Mouse (Mus musculus) forebrain, embryonic 10.5 days (tissue): Measurements from ENCODE around the gene Mcrip2. TPM values are rescaled to one million over a fixed set of nuclear protein-coding genes. Genes with fewer than 3 reads are reported as not detected.

Experiments used
- DNase-seq: peaks from one replicate; pipeline ENCODE4 v3.0.0-alpha.2; 2017; ENCODE audit warnings: low spot score; ENCODE audit errors: extremely low spot score
- H3K27ac ChIP-seq: fragments of 300-500 bp; sonication (generic); 2 replicates; pipeline ENCODE4 v1.5.1; 2016; ENCODE audit warnings: mild to moderate bottlenecking
- H3K27me3 ChIP-seq: fragments of 300-500 bp; sonication (generic); 2 replicates; pipeline ENCODE4 v1.6.1; 2016; ENCODE audit warnings: mild to moderate bottlenecking; ENCODE audit not compliant: poor library complexity, severe bottlenecking
- H3K36me3 ChIP-seq: fragments of 300-500 bp; sonication (generic); replicated peaks from 2 replicates; pipeline ENCODE4 v1.6.1; 2016; ENCODE audit warnings: mild to moderate bottlenecking, moderate library complexity
- H3K4me1 ChIP-seq: fragments of 300-500 bp; sonication (generic); 2 replicates; pipeline ENCODE4 v1.6.1; 2016
- H3K4me3 ChIP-seq: fragments of 300-500 bp; sonication (generic); 2 replicates; pipeline ENCODE4 v1.5.1; 2016; ENCODE audit warnings: mild to moderate bottlenecking, moderate library complexity
- H3K9me3 ChIP-seq: fragments of 300-500 bp; sonication (generic); 2 replicates; pipeline ENCODE4 v1.6.1; 2016; ENCODE audit warnings: mild to moderate bottlenecking, moderate library complexity
- WGBS: fragments of 180-500 bp; shearing (Covaris S2); methylation state at CpG from one replicate; pipeline ENCODE4 v1.1.7; 2016; 5-methylcytosine and 5-hydroxymethylcytosine counted together
- polyA plus RNA-seq: library from polyadenylated mRNA; unstranded; fragments of >200 nt; fragmentation: Nextera tagmentation; extraction: Ambion mirVana; gene quantifications from 2 replicates; pipeline ENCODE4 v1.2.1, GENCODE M21; 2016

The Mcrip2 gene
- polyA plus RNA-seq: 20.0 and 21.9 TPM in 2 replicates

- WGBS: under 1% methylated on average over 24 of the region's 24 CpGs
These were observed at the start of gene Mcrip2 for GRCm38 (mm10) chr17:25868601-25869191. Gene Mcrip2 (minus strand): TSS chr17:25868764.

GRCm38 (mm10) chr17:25918037-25918750 is 49.6 kb upstream of the Mcrip2 start:
- Histone ChIP-seq H3K9me3 (no peaks in the 10 kb centered on the region), H3K4me3 (peak overlapping the region; percentile 98), H3K27ac (no peak overlapping the region), H3K36me3 (peaks cover 24% of the 10 kb centered on the region), H3K27me3 (no peaks in the 10 kb centered on the region), H3K4me1 (peaks cover 27% of the 10 kb centered on the region)
- WGBS: 91% methylated on average over 9 of the region's 9 CpGs
- DNase-seq: no peak

More at GRCm38 (mm10) chr17:25868601-25869191, at the start of gene Mcrip2:
- Histone ChIP-seq H3K27me3 (no peaks in the 10 kb centered on the region), H3K36me3 (peaks cover 5% of the 10 kb centered on the region; the same call in 1 of the 2 replicates), H3K4me1 (peaks cover 42% of the 10 kb centered on the region), H3K9me3 (no peaks in the 10 kb centered on the region), H3K4me3 (peak within 1 kb of the TSS; percentile 90), H3K27ac (peak within 1 kb of the TSS; percentile 82)
- peak; percentile 79 for DNase-seq

GRCm38 (mm10) chr17:25916931-25917647 is 48.5 kb upstream of the Mcrip2 start:
- H3K36me3 ChIP-seq: peaks cover 26% of the 10 kb centered on the region
- H3K27me3 ChIP-seq: no peaks in the 10 kb centered on the region
- H3K4me1 ChIP-seq: peaks cover 27% of the 10 kb centered on the region
- no peak for DNase-seq
- H3K4me3 ChIP-seq: no peak overlapping the region
- H3K9me3 ChIP-seq: no peaks in the 10 kb centered on the region
- H3K27ac ChIP-seq: no peak overlapping the region
- WGBS: 92% methylated on average over 8 of the region's 8 CpGs

DNA sequence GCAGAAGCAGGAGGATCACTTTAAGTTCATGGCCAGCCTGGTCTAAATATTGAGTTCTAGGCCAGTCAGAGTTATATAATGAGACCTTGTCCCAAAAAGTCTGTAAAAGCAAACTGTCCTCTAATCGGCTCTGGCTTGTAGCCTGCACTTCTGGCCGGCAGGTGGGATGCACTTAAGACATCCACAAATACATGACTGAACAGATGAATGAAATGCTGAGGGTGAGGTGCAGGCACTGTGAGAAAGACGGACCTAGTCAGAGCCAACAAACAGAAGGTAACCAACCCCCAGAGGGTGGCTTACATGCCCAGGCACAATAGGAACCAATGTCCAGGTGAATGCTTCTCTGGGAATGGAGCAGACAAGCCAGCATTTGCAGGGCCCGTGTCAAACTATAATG is 45.7 kb upstream of the Mcrip2 start:
- no peak overlapping the region for H3K4me3 ChIP-seq
- no peak overlapping the region for H3K27ac ChIP-seq
- H3K9me3 ChIP-seq: no peaks in the 10 kb centered on the region
- no peaks in the 10 kb centered on the region for H3K27me3 ChIP-seq
- peaks cover 16% of the 10 kb centered on the region for H3K4me1 ChIP-seq
- DNase-seq: no peak
- peaks cover 32% of the 10 kb centered on the region for H3K36me3 ChIP-seq
- 93% methylated on average over 4 of the region's 4 CpGs for WGBS

- H3K27ac ChIP-seq: no peak overlapping the region
- DNase-seq: no peak
- 97% methylated on average over 1 of the region's 1 CpGs for WGBS
These were observed 45.3 kb upstream of the Mcrip2 start for GRCm38 (mm10) chr17:25913877-25914275.

DNA sequence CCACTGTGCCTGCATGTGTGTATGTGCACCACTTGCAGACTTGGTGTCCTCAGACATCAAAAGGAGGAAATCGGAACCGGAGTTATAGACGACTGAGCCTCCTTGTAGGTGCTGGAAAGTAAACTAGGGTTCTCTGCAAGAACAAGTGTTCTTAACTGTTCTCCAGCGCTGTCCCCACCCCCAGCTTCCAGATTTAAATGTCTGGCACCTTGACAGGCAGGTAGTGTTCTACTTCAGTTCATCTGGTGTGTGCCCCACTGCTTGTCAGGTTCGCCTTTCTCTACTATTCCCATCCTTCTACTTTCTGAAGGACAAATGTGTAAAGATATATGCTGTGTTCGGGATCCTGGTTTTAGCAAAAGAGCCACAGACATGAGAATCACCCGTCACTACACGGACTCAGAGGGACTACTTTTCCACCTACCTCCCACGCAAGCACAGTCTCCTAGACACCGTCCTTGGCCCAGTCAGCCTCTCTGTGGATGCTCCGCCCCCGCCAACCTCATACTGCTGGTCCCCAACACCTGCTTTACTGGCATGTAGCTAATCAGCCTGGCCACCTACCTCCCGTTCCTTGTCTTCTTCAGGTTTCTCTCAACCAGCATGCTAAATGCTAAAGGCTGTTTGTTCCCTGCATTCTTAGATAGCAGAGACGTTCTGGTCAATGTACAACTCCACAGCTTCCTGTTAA is 44.8 kb upstream of the Mcrip2 start:
- WGBS: 90% methylated on average over 14 of the region's 14 CpGs
- DNase-seq: no peak
- Histone ChIP-seq H3K4me1 (peaks cover 7% of the 10 kb centered on the region), H3K36me3 (peaks cover 32% of the 10 kb centered on the region), H3K27ac (no peak overlapping the region), H3K9me3 (no peaks in the 10 kb centered on the region), H3K27me3 (no peaks in the 10 kb centered on the region), H3K4me3 (no peak overlapping the region)

More at GRCm38 (mm10) chr17:25913877-25914275, 45.3 kb upstream of the Mcrip2 start:
- Histone ChIP-seq H3K27me3 (no peaks in the 10 kb centered on the region), H3K4me1 (peaks cover 13% of the 10 kb centered on the region), H3K36me3 (peaks cover 32% of the 10 kb centered on the region), H3K9me3 (no peaks in the 10 kb centered on the region), H3K4me3 (no peak overlapping the region)

DNA sequence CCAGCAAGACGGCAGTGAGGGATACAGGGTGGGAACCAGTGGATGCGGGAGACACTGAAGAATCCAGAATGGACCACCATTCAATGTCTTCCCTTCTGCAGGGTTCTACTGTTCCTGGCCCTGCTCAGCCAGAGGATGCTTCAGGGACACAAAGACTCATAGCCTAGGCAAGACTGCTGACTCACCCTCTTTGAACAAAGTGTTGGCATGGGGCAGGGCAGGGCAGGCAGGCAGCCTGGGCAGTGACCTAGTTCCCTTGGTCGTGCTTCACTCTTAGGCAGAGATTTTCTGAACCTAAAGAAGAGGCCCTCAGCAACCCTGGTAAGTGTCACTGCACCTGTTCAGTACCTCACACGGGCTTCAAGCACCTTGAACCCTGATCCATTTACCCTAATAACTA is 43.3 kb upstream of the Mcrip2 start:
- DNase-seq: no peak
- no peak overlapping the region for H3K27ac ChIP-seq
- no peak overlapping the region for H3K4me3 ChIP-seq
- no peaks in the 10 kb centered on the region for H3K27me3 ChIP-seq
- no peaks in the 10 kb centered on the region for H3K9me3 ChIP-seq
- peaks cover 24% of the 10 kb centered on the region for H3K36me3 ChIP-seq
- H3K4me1 ChIP-seq: no peaks in the 10 kb centered on the region
- 87% methylated on average over 4 of the region's 4 CpGs for WGBS

DNA sequence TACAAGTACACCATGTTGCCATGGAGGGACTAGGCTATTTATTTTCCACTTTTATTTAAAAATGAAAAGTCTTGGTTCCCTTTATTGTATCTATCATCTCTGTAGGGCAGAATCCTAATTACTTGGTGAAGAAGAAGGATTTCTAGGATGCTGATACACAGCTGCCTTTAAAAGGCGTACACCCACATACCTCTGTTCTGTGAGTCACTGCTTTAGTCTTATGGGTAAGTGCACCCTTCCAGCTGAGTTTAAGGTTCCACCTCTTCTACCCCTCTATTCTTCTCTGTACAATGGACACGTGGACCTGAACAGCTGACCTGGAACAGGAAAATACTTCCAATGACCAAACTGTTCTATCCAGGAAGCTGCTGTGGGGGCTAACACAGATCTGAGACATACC is 39.1 kb upstream of the Mcrip2 start:
- Histone ChIP-seq H3K9me3 (no peaks in the 10 kb centered on the region), H3K36me3 (peaks cover 19% of the 10 kb centered on the region), H3K4me3 (no peak overlapping the region), H3K27me3 (no peaks in the 10 kb centered on the region), H3K27ac (no peak overlapping the region), H3K4me1 (no peaks in the 10 kb centered on the region)
- no peak for DNase-seq
- WGBS: 86% methylated on average over 2 of the region's 2 CpGs

- Histone ChIP-seq H3K36me3 (peaks cover 31% of the 10 kb centered on the region), H3K4me3 (no peak overlapping the region), H3K4me1 (no peaks in the 10 kb centered on the region), H3K27ac (no peak overlapping the region), H3K27me3 (no peaks in the 10 kb centered on the region), H3K9me3 (no peaks in the 10 kb centered on the region; the same call in 1 of the 2 replicates)
- DNase-seq: no peak
- 85% methylated on average over 3 of the region's 3 CpGs for WGBS
These were observed 34.5 kb upstream of the Mcrip2 start for GRCm38 (mm10) chr17:25903061-25903460.

- Histone ChIP-seq H3K27me3 (no peaks in the 10 kb centered on the region), H3K27ac (no peak overlapping the region), H3K4me3 (no peak overlapping the region), H3K4me1 (peaks cover 17% of the 10 kb centered on the region), H3K36me3 (peaks cover 22% of the 10 kb centered on the region), H3K9me3 (no peaks in the 10 kb centered on the region; the same call in 1 of the 2 replicates)
- WGBS: 92% methylated on average over 1 of the region's 1 CpGs
- DNase-seq: no peak
These were observed 31.6 kb upstream of the Mcrip2 start for GRCm38 (mm10) chr17:25900193-25900592.

- H3K9me3 ChIP-seq: no peaks in the 10 kb centered on the region; the same call in 1 of the 2 replicates
- DNase-seq: no peak
- H3K4me3 ChIP-seq: no peak overlapping the region
- H3K27me3 ChIP-seq: no peaks in the 10 kb centered on the region
- peaks cover 12% of the 10 kb centered on the region for H3K36me3 ChIP-seq
- H3K27ac ChIP-seq: peak overlapping the region; percentile 53; the same call in 1 of the 2 replicates
- H3K4me1 ChIP-seq: peaks cover 23% of the 10 kb centered on the region
- 70% methylated on average over 12 of the region's 12 CpGs for WGBS
These were observed 27.3 kb upstream of the Mcrip2 start for GRCm38 (mm10) chr17:25895891-25896290.

DNA sequence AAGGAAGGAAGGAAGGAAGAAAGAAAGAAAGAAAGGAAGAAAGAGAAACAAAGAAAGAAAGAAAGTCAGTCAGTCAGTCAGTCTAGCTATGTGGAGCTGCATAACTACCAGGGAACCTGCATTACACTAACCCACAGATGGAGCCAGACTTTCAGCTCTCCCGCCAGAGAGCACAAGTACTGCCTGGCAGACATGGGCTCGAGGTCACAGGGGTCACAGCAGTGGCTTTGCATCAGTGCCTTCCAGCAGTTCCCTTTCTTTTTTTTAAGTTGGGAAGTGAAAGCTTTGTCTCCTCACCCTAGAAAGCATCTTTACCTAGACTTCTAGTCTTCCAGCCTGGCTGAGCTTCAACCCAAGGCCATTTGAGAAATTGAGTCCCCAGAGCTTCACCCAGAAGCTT is 26.9 kb upstream of the Mcrip2 start:
- no peak for DNase-seq
- Histone ChIP-seq H3K9me3 (no peaks in the 10 kb centered on the region), H3K4me1 (peaks cover 23% of the 10 kb centered on the region), H3K36me3 (peaks cover 7% of the 10 kb centered on the region), H3K27me3 (no peaks in the 10 kb centered on the region), H3K27ac (peak overlapping the region; percentile 53; the same call in 1 of the 2 replicates), H3K4me3 (no peak overlapping the region)
- WGBS: 28% methylated on average over 2 of the region's 2 CpGs
